Mouse (Mus musculus): ENCODE data around the gene Vezt.

GRCm38 (mm10) chr10:93967486-93967885 is 68.1 kb downstream of the Vezt start:
- TF ChIP-seq CTCF (IDR thresholded peaks at IDR 0.05; ENCODE audit: low read depth, low read length) (no peak), POLR2A (IDR thresholded peaks at IDR 0.05; ENCODE audit: extremely low read depth, insufficient read depth, low read length) (no peak)
